ENCODE assay signal across 8 mouse cellular contexts in genomic region chr5:134932903-134933276, GRCm38 (mm10). TPM values are rescaled to one million over a fixed set of nuclear protein-coding genes. Genes with fewer than 3 reads are reported as not detected.
DNase-seq lines count a peak whose midpoint lies in the region; ATAC-seq and TF ChIP-seq lines count a peak whose summit lies in the region.

No protein-coding gene starts in this region.

- TF ChIP-seq CTCF in heart, adult 2 months (IDR thresholded peaks at IDR 0.05) = peak; percentile 56
- peak; percentile 46 for TF ChIP-seq CTCF in kidney, adult 2 months (conservative IDR thresholded peaks at IDR 0.05; ENCODE audit: insufficient read depth, insufficient read length, low read depth, low read length)
- peak; percentile 51 for TF ChIP-seq CTCF in midbrain, postnatal 0 days (IDR thresholded peaks at IDR 0.05)

- H3K4me3 ChIP-seq in heart, adult 2 months = peak overlapping the region; percentile 74
- H3K4me3 ChIP-seq in kidney, adult 2 months (ENCODE audit: insufficient read depth, low read depth, low read length) = peak overlapping the region; percentile 59
- peak overlapping the region; percentile 69 for H3K4me3 ChIP-seq in midbrain, postnatal 0 days (ENCODE audit: low read depth, low read length)
- H3K4me3 ChIP-seq in stomach, embryonic 16.5 days (replicated peaks; ENCODE audit: low read length) = peak overlapping the region; percentile 79

- ATAC-seq in activated CD4-positive, CD25-positive, alpha-beta regulatory T cell, adult 4 months = peak; percentile 26
- 0 out of 2 replicates have a peak, but pooled peaks have one; percentile 47 for ATAC-seq in midbrain, postnatal 0 days (ENCODE audit: low FRiP score)
- peak; percentile 31; the same call in 1 of the 2 replicates for ATAC-seq in stomach, embryonic 16.5 days (ENCODE audit: insufficient read depth, low FRiP score)

- no peaks in the 10 kb centered on the region for H3K9me3 ChIP-seq in midbrain, postnatal 0 days (ENCODE audit: low read length)
- H3K9me3 ChIP-seq in stomach, embryonic 16.5 days (replicated peaks; ENCODE audit: control insufficient read depth, low read length) = no peaks in the 10 kb centered on the region

- H3K79me2 ChIP-seq in heart, adult 2 months (replicated peaks; ENCODE audit: control insufficient read depth, insufficient read depth, low read length) = no peaks in the 10 kb centered on the region

- intact Hi-C loops in heart, adult 2 months (cut with DNase I) = loop anchor here (2.0 kb wide), 1 partner anchor 32 kb away; no protein-coding TSS in a partner anchor

- peak overlapping the region; percentile 95 for H3K4me2 ChIP-seq in midbrain, postnatal 0 days (ENCODE audit: low read depth, low read length, poor library complexity, severe bottlenecking)
- peak overlapping the region; percentile 99 for H3K4me2 ChIP-seq in stomach, embryonic 16.5 days (ENCODE audit: low read depth, low read length)

- no peaks in the 10 kb centered on the region for H3K4me1 ChIP-seq in heart, adult 2 months (ENCODE audit: control insufficient read depth, insufficient read depth, low read length)
- H3K4me1 ChIP-seq in kidney, adult 2 months (ENCODE audit: control insufficient read depth, insufficient read depth, low read length) = no peaks in the 10 kb centered on the region
- H3K4me1 ChIP-seq in midbrain, postnatal 0 days (ENCODE audit: insufficient read depth, low read length) = 0 out of 2 replicates have a peak, but pooled peaks cover 4% of the 10 kb centered on the region
- H3K4me1 ChIP-seq in stomach, embryonic 16.5 days (ENCODE audit: control insufficient read depth, insufficient read depth, low read length) = peaks cover 6% of the 10 kb centered on the region; the same call in 1 of the 2 replicates

- WGBS in heart, adult 2 months = 43% methylated on average over 9 of the region's 9 CpGs
- WGBS in kidney, adult 2 months = 43% methylated on average over 9 of the region's 9 CpGs
- WGBS in midbrain, postnatal 0 days = 40% methylated on average over 9 of the region's 9 CpGs
- 44% methylated on average over 9 of the region's 9 CpGs for WGBS in stomach, embryonic 16.5 days

- no peak for TF ChIP-seq EP300 in heart, adult 2 months (IDR thresholded peaks at IDR 0.05; ENCODE audit: insufficient read depth, low read depth, low read length)

- TF ChIP-seq POLR2A in heart, adult 2 months (IDR thresholded peaks at IDR 0.05; ENCODE audit: insufficient read depth, low read depth, low read length) = no peak
- no peak for TF ChIP-seq POLR2A in kidney, adult 2 months (IDR thresholded peaks at IDR 0.05; ENCODE audit: low read depth, low read length)

- no peaks in the 10 kb centered on the region for H3K36me3 ChIP-seq in heart, adult 2 months (ENCODE audit: control insufficient read depth, insufficient read depth, low read length)
- no peaks in the 10 kb centered on the region for H3K36me3 ChIP-seq in kidney, adult 2 months (ENCODE audit: control insufficient read depth, insufficient read depth, low read length)
- no peaks in the 10 kb centered on the region for H3K36me3 ChIP-seq in midbrain, postnatal 0 days (ENCODE audit: insufficient read depth, low read length)
- H3K36me3 ChIP-seq in stomach, embryonic 16.5 days (ENCODE audit: control insufficient read depth, insufficient read depth, low read length) = no peaks in the 10 kb centered on the region

- DNase-seq in 416B (ENCODE audit: low read depth) (peak; percentile 97), liver (peak; percentile 87)
- DNase-seq in embryo, embryonic 11.5 days (ENCODE audit: low read depth, low spot score) = peak; percentile 44
- DNase-seq in heart, adult 2 months = peak; percentile 47 to 53
- DNase-seq in kidney, adult 2 months = peak; percentile 70
- peak; percentile 69 for DNase-seq in midbrain, postnatal 0 days (ENCODE audit: low spot score)

- H3K27me3 ChIP-seq in heart, adult 2 months (ENCODE audit: control insufficient read depth, insufficient read depth, low read length) = no peaks in the 10 kb centered on the region
- no peaks in the 10 kb centered on the region for H3K27me3 ChIP-seq in kidney, adult 2 months (replicated peaks; ENCODE audit: control insufficient read depth, insufficient read depth, low read length)
- H3K27me3 ChIP-seq in midbrain, postnatal 0 days (ENCODE audit: insufficient read depth, low read length) = no peaks in the 10 kb centered on the region
- no peaks in the 10 kb centered on the region for H3K27me3 ChIP-seq in stomach, embryonic 16.5 days (ENCODE audit: control insufficient read depth, insufficient read depth, low read length)

- H3K9ac ChIP-seq in heart, adult 2 months (ENCODE audit: low read depth, low read length) = no peak overlapping the region
- no peak overlapping the region; the same call in 1 of the 2 replicates for H3K9ac ChIP-seq in midbrain, postnatal 0 days (replicated peaks; ENCODE audit: low read length, poor library complexity, severe bottlenecking)
- H3K9ac ChIP-seq in stomach, embryonic 16.5 days (ENCODE audit: low read length) = peak overlapping the region; percentile 85

- H3K27ac ChIP-seq in heart, adult 2 months = no peak overlapping the region; the same call in 1 of the 2 replicates
- no peak overlapping the region; the same call in 1 of the 2 replicates for H3K27ac ChIP-seq in kidney, adult 2 months (ENCODE audit: insufficient read depth, low read depth, low read length)
- H3K27ac ChIP-seq in midbrain, postnatal 0 days (ENCODE audit: low read depth, low read length) = no peak overlapping the region
- H3K27ac ChIP-seq in stomach, embryonic 16.5 days (ENCODE audit: low read length) = peak overlapping the region; percentile 79; the same call in 1 of the 2 replicates

RNA-seq across cellular contexts. Expression of gene Mettl27, which starts 0.7 kb away (rescaled TPM):
- 10 to 100 TPM; 20.4 to 23.3 TPM for polyA plus RNA-seq in activated CD4-positive, CD25-positive, alpha-beta regulatory T cell, adult 4 months (2017; shearing (Covaris generic))
- total RNA-seq in heart, adult 2 months (2021) = 1 to 10 TPM; 4.1 to 6.7 TPM
- 2.8 TPM in 2 replicates for polyA plus RNA-seq in heart, adult 2 months (2012; rRNA removed)
- polyA plus RNA-seq in kidney, adult 2 months (2012; rRNA removed) = 33.7 and 38.0 TPM in 2 replicates
- total RNA-seq in midbrain, postnatal 0 days (2014; rRNA removed) = 4.7 and 5.0 TPM in 2 replicates
- polyA plus RNA-seq in midbrain, postnatal 0 days (2015; fragmentation: Nextera tagmentation; extraction: Ambion mirVana) = 7.2 and 7.5 TPM in 2 replicates
- polyA plus RNA-seq in stomach, embryonic 16.5 days (2015; fragmentation: Nextera tagmentation; extraction: Ambion mirVana) = 14.1 and 14.8 TPM in 2 replicates

RNA-seq across cellular contexts. Expression of gene Cldn4, which starts 13.8 kb away (rescaled TPM):
- not detected for polyA plus RNA-seq in activated CD4-positive, CD25-positive, alpha-beta regulatory T cell, adult 4 months (2017; shearing (Covaris generic))
- not detected for total RNA-seq in heart, adult 2 months (2021)
- 0.68 TPM in 1 of 2 replicates, not detected in the other for polyA plus RNA-seq in heart, adult 2 months (2012; rRNA removed)
- 37.5 and 44.1 TPM in 2 replicates for polyA plus RNA-seq in kidney, adult 2 months (2012; rRNA removed)
- total RNA-seq in midbrain, postnatal 0 days (2014; rRNA removed) = 0.77 TPM in 1 of 2 replicates, not detected in the other
- polyA plus RNA-seq in midbrain, postnatal 0 days (2015; fragmentation: Nextera tagmentation; extraction: Ambion mirVana) = not detected in 2 replicates
- polyA plus RNA-seq in stomach, embryonic 16.5 days (2015; fragmentation: Nextera tagmentation; extraction: Ambion mirVana) = 73.1 and 90.8 TPM in 2 replicates

RNA-seq across cellular contexts. Expression of gene Cldn13, which starts 17.6 kb away (rescaled TPM):
- 1 to 10 TPM in 1 of 2 experiments, not detected in 1; 1.3 TPM for polyA plus RNA-seq in activated CD4-positive, CD25-positive, alpha-beta regulatory T cell, adult 4 months (2017; shearing (Covaris generic))
- not detected for total RNA-seq in heart, adult 2 months (2021)
- 0.10 TPM in 1 of 2 replicates, not detected in the other for polyA plus RNA-seq in heart, adult 2 months (2012; rRNA removed)
- polyA plus RNA-seq in kidney, adult 2 months (2012; rRNA removed) = not detected in 2 replicates
- total RNA-seq in midbrain, postnatal 0 days (2014; rRNA removed) = not detected in 2 replicates
- polyA plus RNA-seq in midbrain, postnatal 0 days (2015; fragmentation: Nextera tagmentation; extraction: Ambion mirVana) = not detected in 2 replicates
- 8.6 and 13.5 TPM in 2 replicates for polyA plus RNA-seq in stomach, embryonic 16.5 days (2015; fragmentation: Nextera tagmentation; extraction: Ambion mirVana)

RNA-seq across cellular contexts. Expression of gene Tmem270, which starts 26.4 kb away (rescaled TPM):
- not detected for polyA plus RNA-seq in activated CD4-positive, CD25-positive, alpha-beta regulatory T cell, adult 4 months (2017; shearing (Covaris generic))
- not detected for total RNA-seq in heart, adult 2 months (2021)
- not detected in 2 replicates for polyA plus RNA-seq in heart, adult 2 months (2012; rRNA removed)
- 0.09 TPM in 1 of 2 replicates, not detected in the other for polyA plus RNA-seq in kidney, adult 2 months (2012; rRNA removed)
- not detected in 2 replicates for total RNA-seq in midbrain, postnatal 0 days (2014; rRNA removed)
- polyA plus RNA-seq in midbrain, postnatal 0 days (2015; fragmentation: Nextera tagmentation; extraction: Ambion mirVana) = 0.19 TPM in 1 of 2 replicates, not detected in the other
- not detected in 2 replicates for polyA plus RNA-seq in stomach, embryonic 16.5 days (2015; fragmentation: Nextera tagmentation; extraction: Ambion mirVana)

RNA-seq across cellular contexts. Expression of gene Cldn3, which starts 53.1 kb away (rescaled TPM):
- polyA plus RNA-seq in activated CD4-positive, CD25-positive, alpha-beta regulatory T cell, adult 4 months (2017; shearing (Covaris generic)) = not detected
- under 1 TPM in 1 of 2 experiments, not detected in 1; 0.26 TPM for total RNA-seq in heart, adult 2 months (2021)
- polyA plus RNA-seq in heart, adult 2 months (2012; rRNA removed) = 0.12 and 6.8 TPM in 2 replicates
- 26.7 and 36.7 TPM in 2 replicates for polyA plus RNA-seq in kidney, adult 2 months (2012; rRNA removed)
- 2.2 and 3.1 TPM in 2 replicates for total RNA-seq in midbrain, postnatal 0 days (2014; rRNA removed)
- 3.0 and 3.3 TPM in 2 replicates for polyA plus RNA-seq in midbrain, postnatal 0 days (2015; fragmentation: Nextera tagmentation; extraction: Ambion mirVana)
- polyA plus RNA-seq in stomach, embryonic 16.5 days (2015; fragmentation: Nextera tagmentation; extraction: Ambion mirVana) = 83.9 and 89.2 TPM in 2 replicates

Comparison
In these comparisons a context has a peak if more than half of its experiments do, and no peak if none do; other contexts are left out.
1. DNase-seq: peak in every context shown above with its lines; median percentile 97 in 416B; 87 in liver; 70 in kidney, adult 2 months; 69 in midbrain, postnatal 0 days; 50 in heart, adult 2 months; 44 in embryo, embryonic 11.5 days.
2. RNA of gene Cldn4, which starts 13.8 kb away (polyA plus RNA-seq): 73.1 to 90.8 TPM in stomach, embryonic 16.5 days and 37.5 to 44.1 TPM in kidney, adult 2 months; 0.68 TPM in heart, adult 2 months, not detected in activated CD4-positive, CD25-positive, alpha-beta regulatory T cell, adult 4 months and not detected in midbrain, postnatal 0 days; every median in the first group is over 10 times any median in the second.
3. Peak in every context shown above with its lines, with median percentiles within 50 percentile points of each other: ATAC-seq, H3K4me3 ChIP-seq and CTCF ChIP-seq.